In the genomic region with DNA sequence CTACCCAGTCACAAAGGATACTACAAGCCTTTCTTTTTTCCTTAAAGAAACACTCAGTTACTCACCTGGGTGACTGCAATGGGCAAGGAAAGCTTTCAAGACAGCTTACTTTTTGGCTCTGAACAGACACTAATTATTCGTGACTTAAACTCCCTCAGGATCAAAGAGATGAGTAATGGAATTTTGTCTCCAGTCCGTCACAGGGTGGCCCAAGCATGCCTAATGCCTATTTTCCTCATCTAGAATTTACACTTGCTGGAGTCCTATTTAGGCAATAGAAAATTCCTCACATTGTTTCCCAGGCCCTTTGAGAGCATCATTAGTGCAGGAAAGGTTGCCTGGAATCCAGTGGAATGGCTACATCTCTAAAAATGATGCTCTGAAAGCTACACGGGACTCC, we compare ENCODE assay signal across 21 mouse cellular contexts.
"Had no signal": no experiment of that assay in that cellular context is flagged by ENCODE, and none has a peak within 500 bp of the region (broad histone marks: within the 10 kb centered on the region; RNA-seq: fewer than 3 reads in every experiment).

No protein-coding gene starts in this region.

- H3K27me3 ChIP-seq: limb, embryonic 13.5 days; liver, embryonic 12.5 days; liver, embryonic 15.5 days; lung, embryonic 15.5 days; midbrain, embryonic 12.5 days; neural tube, embryonic 13.5 days had no signal

- H3K4me1 ChIP-seq: limb, embryonic 10.5 days; limb, embryonic 13.5 days; liver, embryonic 12.5 days; liver, embryonic 15.5 days; lung, embryonic 15.5 days; midbrain, embryonic 12.5 days; neural tube, embryonic 13.5 days had no signal

- H3K36me3 ChIP-seq: limb, embryonic 10.5 days; limb, embryonic 13.5 days; liver, embryonic 12.5 days; liver, embryonic 15.5 days; lung, embryonic 15.5 days; midbrain, embryonic 12.5 days; neural tube, embryonic 13.5 days had no signal

- H3K4me2 ChIP-seq: limb, embryonic 13.5 days; liver, embryonic 12.5 days; liver, embryonic 15.5 days; lung, embryonic 15.5 days; midbrain, embryonic 12.5 days; neural tube, embryonic 13.5 days had no signal

- H3K27ac ChIP-seq: kidney, postnatal 0 days; layer of hippocampus, adult 2 months; limb, embryonic 10.5 days; limb, embryonic 13.5 days; liver, embryonic 12.5 days; liver, embryonic 15.5 days; lung, embryonic 15.5 days; midbrain, embryonic 12.5 days; neural tube, embryonic 13.5 days had no signal

- DNase-seq: kidney, adult 18-20 months; kidney, adult 9 months; kidney, postnatal 25 days; layer of hippocampus, adult 9-11 months; liver; lung, adult 18-20 months; lung, postnatal 14 days; lung, postnatal 4 days; thymus, adult 18-20 months; thymus, postnatal 4 days had no signal

- H3K9me3 ChIP-seq: limb, embryonic 10.5 days; limb, embryonic 13.5 days; liver, embryonic 12.5 days; liver, embryonic 15.5 days; lung, embryonic 15.5 days; midbrain, embryonic 12.5 days; neural tube, embryonic 13.5 days had no signal

- ATAC-seq: liver, embryonic 12.5 days; midbrain, embryonic 16.5 days had no signal

- H3K9ac ChIP-seq: limb, embryonic 13.5 days; liver, embryonic 12.5 days; liver, embryonic 15.5 days; lung, embryonic 15.5 days; midbrain, embryonic 12.5 days; neural tube, embryonic 13.5 days had no signal

- H3K4me3 ChIP-seq: layer of hippocampus, adult 2 months; limb, embryonic 10.5 days; limb, embryonic 13.5 days; liver, embryonic 12.5 days; liver, embryonic 15.5 days; lung, embryonic 15.5 days; midbrain, embryonic 12.5 days; myocyte; neural tube, embryonic 13.5 days had no signal
